Mouse (Mus musculus) kidney, adult 2 months (tissue): ENCODE data around the gene Dennd2a. TPM values are rescaled to one million over a fixed set of nuclear protein-coding genes. Genes with fewer than 3 reads are reported as not detected.

Experiments
- DNase-seq: peaks from one replicate; pipeline ENCODE4 v3.0.0; 2021
- H3K27ac ChIP-seq: fragments of 200-500 bp; 2 replicates; pipeline ENCODE4 v1.5.1; 2012; ENCODE audit warnings: low read depth, low read length, control low read depth, inconsistent platforms; ENCODE audit not compliant: insufficient read depth
- H3K27me3 ChIP-seq: fragments of 200-500 bp; replicated peaks from 2 replicates; pipeline ENCODE4 v1.6.1; 2012; ENCODE audit warnings: mild to moderate bottlenecking, moderate library complexity, low read length, inconsistent platforms; ENCODE audit not compliant: control insufficient read depth, insufficient read depth
- H3K36me3 ChIP-seq: fragments of 200-500 bp; 2 replicates; pipeline ENCODE4 v1.6.1; 2012; ENCODE audit warnings: mild to moderate bottlenecking, moderate library complexity, low read length, inconsistent platforms; ENCODE audit not compliant: control insufficient read depth, insufficient read depth
- H3K4me1 ChIP-seq: fragments of 200-500 bp; 2 replicates; pipeline ENCODE4 v1.6.1; 2011; ENCODE audit warnings: low read length; ENCODE audit not compliant: control insufficient read depth, insufficient read depth
- H3K4me3 ChIP-seq: fragments of 200-500 bp; 2 replicates; pipeline ENCODE4 v1.5.1; 2011; ENCODE audit warnings: mild to moderate bottlenecking, low read depth, low read length, control low read depth; ENCODE audit not compliant: insufficient read depth
- CTCF ChIP-seq: fragments of 200-500 bp; conservative IDR thresholded peaks from 2 replicates; pipeline ENCODE4 v1.5.1; 2011; ENCODE audit warnings: low read depth, mild to moderate bottlenecking, control low read depth, low read length, moderate library complexity, mixed read lengths; ENCODE audit not compliant: insufficient read depth, insufficient read length
- POLR2A ChIP-seq: fragments of 200-500 bp; IDR thresholded peaks from one replicate; pipeline ENCODE4 v1.6.1; 2011; ENCODE audit warnings: low read depth, low read length, control low read depth
- WGBS: fragments of 180-500 bp; shearing (Covaris S2); methylation state at CpG from one replicate; pipeline ENCODE4 v1.1.7; 2018; 5-methylcytosine and 5-hydroxymethylcytosine counted together
- polyA plus RNA-seq: library from polyadenylated mRNA; depleted of rRNA; stranded (reverse); fragments of >200 nt; gene quantifications from 2 replicates; pipeline ENCODE4 v1.2.3, GENCODE M21; 2012

Gene Dennd2a
- polyA plus RNA-seq, 1 experiment, result 6.6 TPM

DNA sequence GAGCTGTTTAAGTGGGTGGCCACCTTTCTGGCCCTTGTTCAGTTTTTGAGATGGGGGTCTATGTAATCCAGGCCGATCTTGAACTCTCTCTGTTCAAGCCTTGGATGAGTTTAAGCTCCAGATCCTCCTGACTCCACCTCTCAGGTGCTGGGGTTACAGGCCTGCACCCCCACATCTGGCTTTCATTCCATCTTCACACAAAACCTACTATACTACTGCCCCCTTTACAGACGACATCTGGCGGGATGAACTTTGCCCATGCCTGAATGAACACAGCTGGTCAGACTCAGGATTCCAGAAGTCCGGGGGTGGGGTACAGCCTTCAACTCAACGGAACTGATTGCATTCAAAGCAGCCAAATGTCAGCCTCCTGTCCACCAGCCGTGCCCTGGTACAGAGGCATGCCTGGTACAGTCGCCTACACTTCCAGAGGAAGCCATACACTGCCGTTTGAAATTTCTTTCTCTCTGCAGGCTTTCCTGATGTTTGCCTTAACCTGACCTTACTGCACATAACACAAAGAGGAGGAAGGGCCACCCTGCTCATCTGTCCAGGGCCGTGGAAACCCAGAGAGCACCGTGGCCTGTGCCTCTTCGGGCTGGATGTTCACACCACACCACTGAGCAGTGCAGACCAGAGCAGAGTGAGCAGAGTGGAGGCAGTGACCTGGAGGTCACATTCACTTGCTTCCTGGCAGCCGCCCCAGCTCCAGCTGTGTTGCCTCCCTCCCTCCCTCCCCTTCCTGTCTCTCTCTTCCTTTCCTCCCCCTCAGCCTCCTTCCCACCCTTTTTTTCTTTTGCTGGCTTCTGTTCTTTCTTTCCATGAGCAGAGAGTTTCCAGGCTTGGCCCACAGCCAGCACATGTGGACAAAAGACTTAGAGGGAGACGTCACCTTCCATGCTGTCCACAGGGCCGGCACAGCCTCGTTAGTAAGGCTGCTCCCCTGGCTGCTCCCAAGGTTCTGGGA lies 14.8 kb downstream of the Dennd2a start:
- 21% methylated on average over 15 of the region's 15 CpGs for WGBS
- DNase-seq, result peak; percentile 83
- Histone ChIP-seq H3K4me1 (peaks cover 8% of the 10 kb centered on the region; the same call in 1 of the 2 replicates), H3K27me3 (no peaks in the 10 kb centered on the region), H3K4me3 (no peak overlapping the region), H3K36me3 (no peaks in the 10 kb centered on the region), H3K27ac (0 out of 2 replicates have a peak overlapping the region, but pooled peaks have one; percentile 26)
- TF ChIP-seq CTCF, result no peak
- no peak for TF ChIP-seq POLR2A

DNA sequence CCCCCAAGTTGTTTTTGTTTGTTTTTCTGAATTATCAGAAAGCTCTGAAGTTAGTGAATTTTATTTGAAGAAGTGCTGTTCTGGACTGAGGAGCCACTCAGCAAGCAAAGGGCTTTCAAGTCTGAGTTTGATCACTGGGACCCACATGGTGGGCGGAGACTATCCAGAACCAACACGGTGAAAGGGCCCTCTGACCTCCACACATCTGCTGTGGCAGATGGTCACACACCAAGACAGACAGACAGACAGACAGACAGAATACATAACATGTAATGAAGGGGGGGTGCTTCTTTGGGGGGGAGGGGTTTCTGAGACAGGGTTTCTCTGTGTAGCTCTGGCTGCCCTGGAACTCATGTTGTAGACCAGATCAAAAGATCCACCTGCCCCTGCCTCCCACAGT lies 17.1 kb downstream of the Dennd2a start:
- Histone ChIP-seq H3K4me3 (no peak overlapping the region), H3K27me3 (no peaks in the 10 kb centered on the region), H3K36me3 (no peaks in the 10 kb centered on the region), H3K4me1 (peaks cover 8% of the 10 kb centered on the region; the same call in 1 of the 2 replicates), H3K27ac (no peak overlapping the region)
- WGBS, result 61% methylated on average over 2 of the region's 2 CpGs
- DNase-seq, result no peak
- TF ChIP-seq POLR2A, result no peak
- no peak for TF ChIP-seq CTCF

DNA sequence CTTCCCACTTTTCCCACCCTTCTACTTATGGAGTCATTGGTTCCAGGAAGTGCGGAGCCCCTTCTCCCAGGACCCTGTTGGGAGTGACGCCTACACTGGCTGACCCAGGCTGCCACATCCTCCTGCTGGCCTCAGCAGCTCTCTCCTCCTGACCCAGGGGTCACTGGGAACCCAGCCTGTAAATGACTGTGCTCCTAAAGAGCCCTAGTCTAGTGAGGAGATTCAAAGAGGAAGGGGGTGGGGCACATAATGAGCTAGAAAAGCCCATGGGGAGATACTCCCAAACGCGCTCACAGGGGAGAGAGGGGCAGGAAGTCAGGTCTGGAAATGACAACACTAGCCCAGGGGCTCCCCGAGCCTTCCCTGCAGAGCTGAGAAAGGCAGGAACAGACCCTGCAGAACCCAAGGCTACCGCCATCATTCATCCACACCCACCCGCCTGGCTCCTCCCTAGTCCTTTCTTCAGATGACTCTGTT lies 17.9 kb downstream of the Dennd2a start:
- TF ChIP-seq CTCF (no peak), POLR2A (no peak)
- H3K27me3 ChIP-seq, result no peaks in the 10 kb centered on the region
- peak overlapping the region; percentile 42 for H3K27ac ChIP-seq
- 43% methylated on average over 7 of the region's 7 CpGs for WGBS
- H3K36me3 ChIP-seq, result no peaks in the 10 kb centered on the region
- H3K4me1 ChIP-seq, result peaks cover 8% of the 10 kb centered on the region; the same call in 1 of the 2 replicates
- H3K4me3 ChIP-seq, result no peak overlapping the region; the same call in 1 of the 2 replicates
- peak; percentile 78 for DNase-seq

DNA sequence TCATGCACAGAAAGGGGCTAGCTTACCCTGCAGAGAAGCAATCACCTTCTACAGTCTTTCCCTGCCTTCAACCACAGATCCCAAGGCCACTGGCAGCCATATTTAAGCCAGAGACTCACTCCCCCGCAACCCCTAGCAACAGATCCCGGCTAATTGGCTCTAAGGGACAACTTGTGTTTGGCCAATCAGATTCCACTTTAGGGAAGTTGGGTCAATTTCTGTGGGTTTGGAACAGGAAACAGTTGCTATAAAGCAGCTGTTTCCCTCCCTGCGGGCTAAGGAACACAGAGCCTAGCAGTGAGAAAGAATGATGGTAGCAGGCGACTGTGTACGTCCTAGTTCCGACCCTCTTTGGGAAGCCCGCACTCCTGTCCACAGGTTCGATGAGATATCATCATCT lies 19.4 kb downstream of the Dennd2a start:
- H3K27ac ChIP-seq, result 0 out of 2 replicates have a peak overlapping the region, but pooled peaks have one; percentile 4
- peaks cover 5% of the 10 kb centered on the region; the same call in 1 of the 2 replicates for H3K4me1 ChIP-seq
- H3K36me3 ChIP-seq, result no peaks in the 10 kb centered on the region
- DNase-seq, result peak; percentile 25
- H3K27me3 ChIP-seq, result no peaks in the 10 kb centered on the region
- H3K4me3 ChIP-seq, result no peak overlapping the region
- 74% methylated on average over 8 of the region's 8 CpGs for WGBS
- TF ChIP-seq POLR2A (no peak), CTCF (no peak)

DNA sequence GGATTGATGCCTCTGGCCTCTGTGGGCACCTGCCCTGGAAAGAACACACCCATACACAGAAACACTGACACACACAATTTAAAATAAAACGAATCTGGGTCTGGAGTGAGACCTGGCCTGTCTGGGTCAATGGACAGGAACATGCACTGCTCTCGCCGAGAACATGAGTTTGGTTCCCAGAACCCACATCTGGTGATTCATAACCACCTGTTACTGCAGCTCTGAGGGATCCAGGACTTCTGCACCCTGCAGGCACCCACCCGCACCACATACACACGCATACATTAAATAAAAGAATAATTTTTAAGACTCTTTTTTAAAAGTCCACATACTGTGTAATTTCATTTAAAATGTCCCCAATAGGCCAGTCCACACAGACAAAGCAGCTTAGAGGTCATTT lies 20.4 kb downstream of the Dennd2a start:
- Histone ChIP-seq H3K36me3 (no peaks in the 10 kb centered on the region), H3K4me3 (no peak overlapping the region), H3K4me1 (no peaks in the 10 kb centered on the region), H3K27ac (no peak overlapping the region), H3K27me3 (no peaks in the 10 kb centered on the region)
- 89% methylated on average over 5 of the region's 5 CpGs for WGBS
- TF ChIP-seq CTCF (no peak), POLR2A (no peak)
- DNase-seq, result no peak

DNA sequence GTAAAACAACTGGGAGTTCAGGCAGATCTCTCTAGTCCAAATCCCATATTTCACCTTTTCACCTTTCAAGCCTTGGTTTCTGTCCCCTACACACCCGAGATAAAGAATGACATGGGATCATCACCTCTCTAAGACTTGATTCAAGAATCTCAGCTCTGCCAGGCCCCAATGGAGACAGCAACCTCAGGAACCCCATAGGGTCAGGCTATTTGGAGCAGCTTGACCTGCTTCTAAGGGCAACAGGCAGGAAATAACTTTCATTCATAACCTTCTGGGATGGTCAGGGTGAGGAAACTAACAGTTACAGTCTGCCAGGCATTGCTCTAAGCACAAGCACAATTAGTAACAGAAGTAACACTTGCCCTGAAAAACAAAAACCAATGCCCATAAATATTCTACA lies 21.0 kb downstream of the Dennd2a start:
- Histone ChIP-seq H3K27ac (no peak overlapping the region), H3K27me3 (no peaks in the 10 kb centered on the region), H3K4me3 (no peak overlapping the region), H3K36me3 (no peaks in the 10 kb centered on the region), H3K4me1 (no peaks in the 10 kb centered on the region)
- TF ChIP-seq POLR2A (no peak), CTCF (no peak)
- WGBS, result 53% methylated on average over 1 of the region's 1 CpGs
- DNase-seq, result peak; percentile 52

DNA sequence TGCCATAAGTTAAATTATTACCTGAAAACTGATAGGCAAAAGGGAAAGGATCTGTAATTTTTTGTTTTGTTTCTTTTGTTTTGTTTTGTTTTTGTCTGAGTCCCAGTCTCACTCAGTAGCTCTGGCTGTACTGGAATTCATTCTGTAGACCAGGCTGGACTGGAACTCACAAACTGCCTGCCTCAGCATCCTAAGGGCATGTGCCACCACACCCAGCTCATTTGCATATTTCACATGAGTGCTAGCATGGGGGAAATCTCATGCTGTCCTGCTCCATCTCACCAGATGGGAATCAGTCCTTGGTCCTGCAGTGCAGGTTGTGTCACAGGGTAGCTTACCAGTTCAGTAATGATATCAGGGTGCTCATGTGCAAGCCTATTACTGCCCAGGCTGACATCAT lies 22.7 kb downstream of the Dennd2a start:
- no peaks in the 10 kb centered on the region for H3K4me1 ChIP-seq
- DNase-seq, result no peak

More for the DNA sequence above, 22.7 kb downstream of the Dennd2a start:
- Histone ChIP-seq H3K4me3 (no peak overlapping the region), H3K27ac (no peak overlapping the region), H3K27me3 (no peaks in the 10 kb centered on the region), H3K36me3 (no peaks in the 10 kb centered on the region)
- no peak for TF ChIP-seq CTCF
- TF ChIP-seq POLR2A, result no peak
